ENCODE assay signal across 23 mouse cellular contexts in the genomic region with DNA sequence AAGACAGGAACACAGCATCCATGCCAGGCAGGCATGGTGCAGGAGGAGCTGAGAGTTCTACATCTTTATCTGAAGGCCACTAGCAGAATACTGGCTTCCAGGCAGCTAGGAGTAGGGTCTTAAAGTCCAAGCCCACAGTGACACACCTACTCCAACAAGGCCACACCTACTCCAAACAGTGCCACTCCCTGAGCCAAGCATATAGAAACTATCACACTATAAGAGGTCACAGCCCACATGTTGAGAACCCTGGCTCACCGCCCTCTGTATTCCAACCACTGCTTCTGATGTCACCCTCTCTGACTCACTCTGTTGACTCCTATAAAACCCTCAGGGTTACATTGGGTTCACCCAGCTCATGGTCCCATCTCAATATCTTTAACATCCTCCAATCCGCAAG. TPM values are rescaled to one million over a fixed set of nuclear protein-coding genes. Genes with fewer than 3 reads are reported as not detected.
A peak's percentile ranks its signal among the peaks of the same experiment; 100 is the strongest.
DNase-seq lines count a peak whose midpoint lies in the region; ATAC-seq and TF ChIP-seq lines count a peak whose summit lies in the region.
"Had no signal": no experiment of that assay in that cellular context is flagged by ENCODE, and none has a peak within 500 bp of the region (broad histone marks: within the 10 kb centered on the region; RNA-seq: fewer than 3 reads in every experiment).

No protein-coding gene starts in this region.

- no peak overlapping the region for H3K4me2 ChIP-seq in intestine, embryonic 14.5 days (ENCODE audit: low read length)
- H3K4me2 ChIP-seq in stomach, embryonic 16.5 days (ENCODE audit: low read depth, low read length), result no peak overlapping the region
- H3K4me2 ChIP-seq in forebrain, embryonic 16.5 days (ENCODE audit: low read length), result no peak overlapping the region
- H3K4me2 ChIP-seq: liver, embryonic 11.5 days; neural tube, embryonic 15.5 days had no signal

- H3K9ac ChIP-seq in intestine, embryonic 14.5 days (ENCODE audit: low read length), result no peak overlapping the region
- H3K9ac ChIP-seq in stomach, embryonic 16.5 days (ENCODE audit: low read length), result no peak overlapping the region
- H3K9ac ChIP-seq in forebrain, embryonic 16.5 days (replicated peaks; ENCODE audit: low read depth, low read length), result no peak overlapping the region
- H3K9ac ChIP-seq: neural tube, embryonic 15.5 days had no signal

- WGBS in cerebellum, adult 2 months, result 98% methylated on average over 2 of the region's 2 CpGs
- WGBS in intestine, embryonic 14.5 days, result 92% methylated on average over 2 of the region's 2 CpGs
- 84% methylated on average over 2 of the region's 2 CpGs for WGBS in stomach, embryonic 16.5 days
- 98% methylated on average over 2 of the region's 2 CpGs for WGBS in forebrain, embryonic 16.5 days

- H3K4me1 ChIP-seq in cerebellum, adult 2 months (ENCODE audit: control insufficient read depth, insufficient read depth, low read length), result peaks cover 45% of the 10 kb centered on the region
- peaks cover 11% of the 10 kb centered on the region for H3K4me1 ChIP-seq in intestine, embryonic 14.5 days (replicated peaks; ENCODE audit: control insufficient read depth, insufficient read depth, low read length)
- H3K4me1 ChIP-seq in stomach, embryonic 16.5 days (ENCODE audit: control insufficient read depth, insufficient read depth, low read length), result 0 out of 2 replicates have a peak, but pooled peaks cover 4% of the 10 kb centered on the region
- H3K4me1 ChIP-seq in forebrain, embryonic 16.5 days (replicated peaks; ENCODE audit: control insufficient read depth, insufficient read depth, low read length), result peaks cover 19% of the 10 kb centered on the region

- TF ChIP-seq POLR2A in cerebellum, adult 2 months (IDR thresholded peaks at IDR 0.05; ENCODE audit: borderline replicate concordance, insufficient read depth, low read length), result no peak

- no peaks in the 10 kb centered on the region for H3K27me3 ChIP-seq in cerebellum, adult 2 months (ENCODE audit: control insufficient read depth, insufficient read depth, low read length)
- H3K27me3 ChIP-seq in intestine, embryonic 14.5 days (replicated peaks; ENCODE audit: control insufficient read depth, insufficient read depth, low read length), result no peaks in the 10 kb centered on the region
- no peaks in the 10 kb centered on the region for H3K27me3 ChIP-seq in stomach, embryonic 16.5 days (ENCODE audit: control insufficient read depth, insufficient read depth, low read length)
- H3K27me3 ChIP-seq in forebrain, embryonic 16.5 days (replicated peaks; ENCODE audit: control insufficient read depth, insufficient read depth, low read length), result no peaks in the 10 kb centered on the region
- H3K27me3 ChIP-seq: neural tube, embryonic 15.5 days had no signal

- peak overlapping the region; percentile 50; the same call in 1 of the 2 replicates for H3K27ac ChIP-seq in cerebellum, adult 2 months (ENCODE audit: insufficient read depth, low read length)
- no peak overlapping the region for H3K27ac ChIP-seq in intestine, embryonic 14.5 days (ENCODE audit: low read depth)
- H3K27ac ChIP-seq in stomach, embryonic 16.5 days (ENCODE audit: low read length), result no peak overlapping the region
- no peak overlapping the region for H3K27ac ChIP-seq in forebrain, embryonic 16.5 days (ENCODE audit: low read length)

- no peak for DNase-seq in cerebellum, adult 2 months
- no peak for DNase-seq in cerebellum, postnatal 10 days
- peak; percentile 44 for DNase-seq in 416B (ENCODE audit: low read depth)
- DNase-seq in intestine, embryonic 14.5 days (ENCODE audit: low spot score), result no peak
- DNase-seq in right cerebral cortex, adult 18-20 months, result no peak
- DNase-seq: cerebellum, adult 11 months; gastrocnemius, postnatal 10 days; heart, adult 11 months; heart, postnatal 36 days; kidney, adult 2 months; kidney, postnatal 25 days; lung, adult 18-20 months; thymus, postnatal 4 days had no signal

- ATAC-seq in intestine, embryonic 14.5 days (replicated peaks; ENCODE audit: low FRiP score, low TSS enrichment, low read depth), result peak; percentile 30; the same call in 1 of the 2 replicates
- peak; percentile 61; the same call in 1 of the 2 replicates for ATAC-seq in stomach, embryonic 16.5 days (ENCODE audit: insufficient read depth, low FRiP score)
- ATAC-seq in forebrain, embryonic 16.5 days, result no peak
- ATAC-seq: activated CD4-positive, CD25-positive, alpha-beta regulatory T cell, adult 4 months; hindbrain, embryonic 16.5 days; midbrain, embryonic 16.5 days had no signal

- H3K9me3 ChIP-seq in intestine, embryonic 14.5 days (ENCODE audit: control insufficient read depth, low read length), result no peaks in the 10 kb centered on the region
- no peaks in the 10 kb centered on the region for H3K9me3 ChIP-seq in stomach, embryonic 16.5 days (replicated peaks; ENCODE audit: control insufficient read depth, low read length)
- no peaks in the 10 kb centered on the region for H3K9me3 ChIP-seq in forebrain, embryonic 16.5 days (ENCODE audit: control insufficient read depth, low read length)
- H3K9me3 ChIP-seq: neural tube, embryonic 15.5 days had no signal

- no peaks in the 10 kb centered on the region for H3K36me3 ChIP-seq in intestine, embryonic 14.5 days (ENCODE audit: control insufficient read depth, insufficient read depth, low read length)
- no peaks in the 10 kb centered on the region for H3K36me3 ChIP-seq in stomach, embryonic 16.5 days (ENCODE audit: control insufficient read depth, insufficient read depth, low read length)
- H3K36me3 ChIP-seq in forebrain, embryonic 16.5 days (ENCODE audit: control insufficient read depth, insufficient read depth), result no peaks in the 10 kb centered on the region

- no peak for TF ChIP-seq CTCF in cerebellum, adult 2 months (IDR thresholded peaks at IDR 0.05; ENCODE audit: borderline replicate concordance, insufficient read depth, low read depth, low read length)

- H3K4me3 ChIP-seq in cerebellum, adult 2 months (replicated peaks; ENCODE audit: insufficient read depth, low read depth, low read length), result no peak overlapping the region
- no peak overlapping the region for H3K4me3 ChIP-seq in intestine, embryonic 14.5 days (ENCODE audit: low read depth, low read length)
- no peak overlapping the region for H3K4me3 ChIP-seq in stomach, embryonic 16.5 days (replicated peaks; ENCODE audit: low read length)
- no peak overlapping the region for H3K4me3 ChIP-seq in forebrain, embryonic 16.5 days (replicated peaks; ENCODE audit: low read length)
- H3K4me3 ChIP-seq: neural tube, embryonic 15.5 days had no signal

RNA-seq across cellular contexts. Expression of a gene that starts 12.1 kb away (rescaled TPM):
- polyA plus RNA-seq in cerebellum, adult 2 months (2012; rRNA removed), result 194 and 215 TPM in 2 replicates
- polyA plus RNA-seq in intestine, embryonic 14.5 days (2014; fragmentation: Nextera tagmentation; extraction: Ambion mirVana), result 25.5 and 26.8 TPM in 2 replicates
- polyA plus RNA-seq in stomach, embryonic 16.5 days (2015; fragmentation: Nextera tagmentation; extraction: Ambion mirVana), result 21.7 and 22.0 TPM in 2 replicates
- 50.8 and 60.2 TPM in 2 replicates for polyA plus RNA-seq in forebrain, embryonic 16.5 days (2015; fragmentation: Nextera tagmentation; extraction: Ambion mirVana)

RNA-seq across cellular contexts. Expression of a gene that starts 29.4 kb away (rescaled TPM):
- polyA plus RNA-seq in cerebellum, adult 2 months (2012; rRNA removed), result 0.17 and 0.25 TPM in 2 replicates
- polyA plus RNA-seq in intestine, embryonic 14.5 days (2014; fragmentation: Nextera tagmentation; extraction: Ambion mirVana), result not detected in 2 replicates
- polyA plus RNA-seq in stomach, embryonic 16.5 days (2015; fragmentation: Nextera tagmentation; extraction: Ambion mirVana), result not detected in 2 replicates
- polyA plus RNA-seq in forebrain, embryonic 16.5 days (2015; fragmentation: Nextera tagmentation; extraction: Ambion mirVana), result not detected in 2 replicates
- polyA plus RNA-seq: activated CD4-positive, CD25-positive, alpha-beta regulatory T cell, adult 4 months; forebrain, embryonic 11.5 days; heart, embryonic 14.5 days; hindbrain, embryonic 16.5 days; limb, embryonic 11.5 days; liver, embryonic 11.5 days; midbrain, embryonic 16.5 days; neural tube, embryonic 15.5 days had no signal
